Mouse (Mus musculus) ES-Bruce4 (cell line): Measurements from ENCODE around the gene Gnaq. TPM values are rescaled to one million over a fixed set of nuclear protein-coding genes. Genes with fewer than 3 reads are reported as not detected.

Experiments used
- H3K27ac ChIP-seq: 2 replicates; pipeline ENCODE4 v1.5.1; 2012; ENCODE audit warnings: low read length, inconsistent platforms; ENCODE audit not compliant: insufficient read depth
- H3K27me3 ChIP-seq: 2 replicates; pipeline ENCODE4 v1.6.1; 2012; ENCODE audit warnings: mild to moderate bottlenecking, low read length, inconsistent platforms; ENCODE audit not compliant: control insufficient read depth, poor library complexity, insufficient read depth, severe bottlenecking
- H3K36me3 ChIP-seq: 2 replicates; pipeline ENCODE4 v1.6.1; 2012; ENCODE audit warnings: inconsistent platforms, mild to moderate bottlenecking, low read length, moderate library complexity; ENCODE audit not compliant: control insufficient read depth, poor library complexity, insufficient read depth, severe bottlenecking
- H3K4me1 ChIP-seq: one replicate; pipeline ENCODE4 v1.8.1; 2011; ENCODE audit warnings: low read length; ENCODE audit not compliant: control insufficient read depth, insufficient read depth
- H3K4me3 ChIP-seq: 2 replicates; pipeline ENCODE4 v1.5.1; 2011; ENCODE audit warnings: low read depth, mild to moderate bottlenecking, low read length
- H3K9ac ChIP-seq: 2 replicates; pipeline ENCODE4 v1.6.1; 2012; ENCODE audit warnings: low read depth, mild to moderate bottlenecking, inconsistent platforms; ENCODE audit not compliant: poor library complexity, severe bottlenecking
- H3K9me3 ChIP-seq: replicated peaks from 2 replicates; pipeline ENCODE4 v1.6.1; 2012; ENCODE audit warnings: mild to moderate bottlenecking, low read length, inconsistent platforms; ENCODE audit not compliant: control insufficient read depth, poor library complexity, insufficient read depth, severe bottlenecking
- CTCF ChIP-seq: IDR thresholded peaks from one replicate; pipeline ENCODE4 v1.8.1; 2011; ENCODE audit warnings: low read depth, low read length
- EP300 ChIP-seq: IDR thresholded peaks from 2 replicates; pipeline ENCODE4 v1.6.1; 2011; ENCODE audit warnings: low read depth, low read length; ENCODE audit not compliant: insufficient read depth
- POLR2A ChIP-seq: IDR thresholded peaks from one replicate; pipeline ENCODE4 v1.8.1; 2011; ENCODE audit warnings: low read length; ENCODE audit not compliant: insufficient read depth
- polyA plus RNA-seq: library from polyadenylated mRNA; stranded (reverse); fragments of >200 nt; gene quantifications from 2 replicates; pipeline ENCODE4 v1.2.4, GENCODE M21; 2011; ENCODE audit warnings: low read depth; ENCODE audit not compliant: missing spikeins, insufficient read depth, insufficient read length

Gnaq gene
- polyA plus RNA-seq, 1 experiment: 37.7 TPM

GRCm38 (mm10) chr19:16181258-16181657 lies 48.6 kb downstream of the Gnaq start:
- Histone ChIP-seq H3K9ac (no peak overlapping the region), H3K27ac (no peak overlapping the region), H3K27me3 (no peaks in the 10 kb centered on the region), H3K4me1 (peaks cover 3% of the 10 kb centered on the region), H3K4me3 (no peak overlapping the region), H3K9me3 (no peaks in the 10 kb centered on the region), H3K36me3 (no peaks in the 10 kb centered on the region)
- TF ChIP-seq POLR2A (no peak), CTCF (no peak), EP300 (no peak)

GRCm38 (mm10) chr19:16181852-16182475 lies 49.3 kb downstream of the Gnaq start:
- Histone ChIP-seq H3K27me3 (no peaks in the 10 kb centered on the region), H3K27ac (peak overlapping the region; percentile 34; the same call in 1 of the 2 replicates), H3K36me3 (no peaks in the 10 kb centered on the region), H3K9ac (no peak overlapping the region), H3K4me1 (peaks cover 3% of the 10 kb centered on the region), H3K4me3 (no peak overlapping the region), H3K9me3 (no peaks in the 10 kb centered on the region)
- no peak for TF ChIP-seq CTCF

DNA sequence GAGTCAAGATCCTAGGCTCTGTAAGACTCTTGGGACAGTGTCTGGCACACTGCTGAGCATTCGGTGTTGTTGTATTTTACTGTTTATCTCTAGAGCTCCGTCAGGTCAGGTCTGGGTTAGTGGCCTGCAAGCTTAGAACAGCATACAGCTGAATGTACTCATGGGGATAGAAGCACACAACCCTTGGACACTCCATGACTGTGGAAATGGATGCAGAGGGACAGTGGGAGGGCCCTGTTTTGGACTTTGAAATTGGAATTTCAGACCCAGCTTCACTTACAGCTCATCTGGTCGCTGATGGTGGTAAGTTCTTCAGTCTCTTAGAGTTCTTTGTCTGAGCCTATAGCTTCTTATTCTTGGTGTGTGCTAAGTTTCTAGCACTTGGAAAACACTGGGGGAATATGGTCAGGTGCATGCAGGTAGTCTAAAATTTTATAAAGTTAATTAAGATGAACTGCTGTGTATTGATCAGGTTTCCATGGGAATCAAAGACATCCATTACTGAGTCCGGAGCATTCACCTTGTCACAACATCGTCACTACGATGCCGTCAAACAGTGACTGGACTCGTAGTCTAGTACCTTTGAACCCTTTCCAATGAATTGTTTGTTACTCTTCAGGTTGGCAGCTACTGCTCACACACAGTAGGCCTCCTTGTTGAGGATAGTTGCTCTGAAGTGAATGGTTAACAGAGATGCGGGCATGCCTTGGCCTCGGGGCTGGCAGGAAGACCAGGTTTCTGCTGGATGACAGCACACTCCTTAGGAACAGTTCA lies 51.1 kb downstream of the Gnaq start:
- H3K4me1 ChIP-seq: no peaks in the 10 kb centered on the region
- no peak overlapping the region for H3K4me3 ChIP-seq
- TF ChIP-seq CTCF: no peak
- no peak for TF ChIP-seq POLR2A
- TF ChIP-seq EP300: no peak
- no peaks in the 10 kb centered on the region for H3K36me3 ChIP-seq
- H3K9me3 ChIP-seq: no peaks in the 10 kb centered on the region
- no peak overlapping the region for H3K27ac ChIP-seq
- H3K27me3 ChIP-seq: no peaks in the 10 kb centered on the region
- H3K9ac ChIP-seq: no peak overlapping the region

DNA sequence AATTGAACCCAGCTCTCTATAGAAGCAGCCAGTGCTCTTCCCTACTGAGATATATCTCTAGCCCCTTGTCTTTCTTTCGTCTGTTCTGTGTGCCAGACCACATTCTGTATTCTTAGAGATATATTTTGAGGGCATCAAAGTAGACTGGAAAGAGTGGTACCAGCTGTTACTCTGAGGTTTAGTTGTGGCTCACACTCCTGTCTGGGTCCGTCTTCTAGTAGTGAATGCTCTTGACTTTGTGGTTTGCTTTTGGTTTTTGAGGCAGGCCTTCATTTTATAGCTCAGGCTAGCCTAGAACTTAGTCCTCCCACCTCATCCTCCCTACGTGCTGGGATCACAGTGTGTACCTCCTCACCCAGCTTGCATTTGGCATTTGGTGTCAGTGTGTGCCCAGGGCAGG lies 54.4 kb downstream of the Gnaq start:
- Histone ChIP-seq H3K27ac (no peak overlapping the region), H3K4me3 (no peak overlapping the region), H3K36me3 (no peaks in the 10 kb centered on the region), H3K27me3 (no peaks in the 10 kb centered on the region), H3K9ac (no peak overlapping the region), H3K9me3 (no peaks in the 10 kb centered on the region), H3K4me1 (no peaks in the 10 kb centered on the region)
- no peak for TF ChIP-seq POLR2A
- TF ChIP-seq EP300: no peak
- no peak for TF ChIP-seq CTCF

GRCm38 (mm10) chr19:16187952-16188351 lies 55.3 kb downstream of the Gnaq start:
- no peaks in the 10 kb centered on the region for H3K27me3 ChIP-seq
- H3K4me3 ChIP-seq: no peak overlapping the region
- H3K4me1 ChIP-seq: no peaks in the 10 kb centered on the region
- no peaks in the 10 kb centered on the region for H3K9me3 ChIP-seq
- H3K27ac ChIP-seq: no peak overlapping the region
- TF ChIP-seq EP300 (no peak), CTCF (no peak), POLR2A (no peak)
- no peaks in the 10 kb centered on the region for H3K36me3 ChIP-seq
- H3K9ac ChIP-seq: no peak overlapping the region

DNA sequence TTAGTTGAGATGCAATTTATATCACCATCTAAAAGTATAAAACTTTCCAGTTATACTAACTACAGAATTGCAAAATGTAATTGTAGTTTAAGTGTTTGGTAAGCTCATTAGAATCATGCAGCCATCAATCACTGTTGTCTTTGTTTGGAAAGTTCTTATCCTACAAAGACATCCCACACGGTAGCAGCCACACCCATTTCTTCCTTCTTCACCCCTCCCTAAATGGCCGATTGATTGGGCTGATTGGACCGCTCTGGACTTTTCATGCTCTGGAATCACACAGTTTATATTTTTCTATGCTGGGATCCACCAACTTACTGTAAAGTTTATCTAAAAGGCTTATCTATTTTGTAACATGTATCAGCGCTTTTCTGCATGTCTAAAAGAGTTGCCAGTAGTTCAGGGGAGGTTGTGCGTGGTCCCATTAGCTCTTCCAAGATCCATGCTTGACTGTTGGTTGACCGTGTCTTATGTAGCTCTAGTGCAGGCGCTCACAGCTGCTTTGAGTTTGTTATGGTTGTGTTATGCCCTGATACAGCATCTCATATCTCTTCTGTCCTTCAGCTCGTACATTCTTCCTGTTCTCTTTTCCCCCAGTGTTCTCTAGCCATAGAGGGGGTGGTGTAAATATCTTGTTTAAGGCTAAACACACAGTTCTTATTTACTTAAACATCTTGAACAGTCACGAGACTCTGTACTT lies 56.6 kb downstream of the Gnaq start:
- Histone ChIP-seq H3K4me1 (no peaks in the 10 kb centered on the region), H3K9me3 (no peaks in the 10 kb centered on the region), H3K9ac (no peak overlapping the region), H3K27ac (no peak overlapping the region), H3K27me3 (no peaks in the 10 kb centered on the region), H3K4me3 (no peak overlapping the region), H3K36me3 (no peaks in the 10 kb centered on the region)
- TF ChIP-seq CTCF: no peak
- TF ChIP-seq POLR2A: no peak
- no peak for TF ChIP-seq EP300
